Mouse (Mus musculus) G1E (cell line): ENCODE measurements around the gene Ppp1r9a. TPM values are rescaled to one million over a fixed set of nuclear protein-coding genes. Genes with fewer than 3 reads are reported as not detected.

ENCODE experiments used
- ATAC-seq: 2 replicates; pipeline ENCODE4 v1.8.0; 2016; ENCODE audit warnings: mild to moderate bottlenecking; ENCODE audit not compliant: insufficient number of reproducible peaks, poor library complexity, low FRiP score, severe bottlenecking; ENCODE audit errors: extremely low read depth
- DNase-seq: peaks from one replicate; pipeline ENCODE4 v3.0.0; 2012; ENCODE audit warnings: low spot score
- H3K27me3 ChIP-seq: 2 replicates; pipeline ENCODE4 v1.6.1; 2012; ENCODE audit warnings: mild to moderate bottlenecking, low read length, inconsistent platforms; ENCODE audit not compliant: insufficient read depth
- H3K36me3 ChIP-seq: replicated peaks from 2 replicates; pipeline ENCODE3; 2012; ENCODE audit warnings: mild to moderate bottlenecking, inconsistent platforms
- H3K4me1 ChIP-seq: 2 replicates; pipeline ENCODE4 v1.6.1; 2012; ENCODE audit warnings: low read depth, low read length, inconsistent platforms, mixed read lengths; ENCODE audit not compliant: insufficient read depth
- H3K4me3 ChIP-seq: 2 replicates; pipeline ENCODE4 v1.5.1; 2012; ENCODE audit warnings: low read depth, mild to moderate bottlenecking, inconsistent platforms, low read length, moderate library complexity, mixed read lengths
- H3K9me3 ChIP-seq: replicated peaks from 2 replicates; pipeline ENCODE4 v1.6.1; 2012; ENCODE audit warnings: inconsistent platforms
- CTCF ChIP-seq: IDR thresholded peaks from 2 replicates; pipeline ENCODE4 v1.5.1; 2012; ENCODE audit warnings: low read depth, low read length, inconsistent platforms, mixed read lengths
- GATA1 ChIP-seq: IDR thresholded peaks from 2 replicates; pipeline ENCODE4 v1.6.1; 2012; ENCODE audit warnings: borderline replicate concordance, low read length, inconsistent platforms, mixed read lengths
- GATA2 ChIP-seq: IDR thresholded peaks from 2 replicates; pipeline ENCODE4 v1.6.1; 2012; ENCODE audit warnings: low read depth, low read length, inconsistent platforms, borderline replicate concordance
- POLR2AphosphoS5 ChIP-seq: IDR thresholded peaks from 2 replicates; pipeline ENCODE4 v1.6.1; 2012; ENCODE audit warnings: low read depth, low read length, inconsistent platforms; ENCODE audit not compliant: insufficient replicate concordance
- TAL1 ChIP-seq: conservative IDR thresholded peaks from 2 replicates; pipeline ENCODE4 v1.6.1; 2012; ENCODE audit warnings: low read depth, low read length, inconsistent platforms, mixed read lengths
- polyA plus RNA-seq: library from polyadenylated mRNA; stranded (reverse); fragments of >175 nt; gene quantifications from 2 replicates; pipeline ENCODE4 v1.2.3, GENCODE M21; 2012
- total RNA-seq, 2 experiments: library from RNA; stranded (forward) in 1 of 2; stranded (reverse) in 1 of 2; fragments of 200-1000 nt in 1 of 2; fragments of >200 nt in 1 of 2; fragmentation: Nextera tagmentation in 1 of 2; gene quantifications; 2 replicates each; pipeline ENCODE4 v1.2.3; 2014 to 2017

Gene Ppp1r9a
- total and polyA plus RNA-seq, 3 experiments = 0.01 to 0.33 TPM; not detected in 1

DNA sequence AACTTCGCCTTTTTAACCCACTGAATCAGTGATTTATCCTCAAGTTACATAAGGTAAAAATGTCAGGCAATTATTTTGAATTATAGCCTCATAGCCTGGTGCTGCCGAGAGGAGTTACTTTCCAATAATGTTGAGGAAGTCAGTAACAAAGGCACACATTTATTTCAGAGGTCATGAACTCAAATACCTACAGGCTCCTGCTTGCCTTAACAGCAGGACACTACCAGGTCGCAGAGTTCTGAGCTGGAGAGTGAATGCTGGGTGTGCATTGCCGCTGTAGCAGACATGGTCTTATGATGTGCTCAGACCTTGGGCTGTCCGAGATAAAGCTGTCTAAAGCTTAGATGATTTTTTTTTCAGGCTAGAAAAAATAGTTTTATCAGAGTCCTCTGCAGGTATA, 196.6 kb downstream of the Ppp1r9a start:
- Histone ChIP-seq H3K4me3 (no peak overlapping the region), H3K27me3 (peaks cover 27% of the 10 kb centered on the region), H3K36me3 (no peaks in the 10 kb centered on the region), H3K4me1 (peaks cover 4% of the 10 kb centered on the region; the same call in 1 of the 2 replicates), H3K9me3 (no peaks in the 10 kb centered on the region)
- TF ChIP-seq TAL1 (no peak), POLR2AphosphoS5 (no peak), GATA2 (no peak), CTCF (no peak), GATA1 (no peak)
- DNase-seq (no peak), ATAC-seq (no peak)

DNA sequence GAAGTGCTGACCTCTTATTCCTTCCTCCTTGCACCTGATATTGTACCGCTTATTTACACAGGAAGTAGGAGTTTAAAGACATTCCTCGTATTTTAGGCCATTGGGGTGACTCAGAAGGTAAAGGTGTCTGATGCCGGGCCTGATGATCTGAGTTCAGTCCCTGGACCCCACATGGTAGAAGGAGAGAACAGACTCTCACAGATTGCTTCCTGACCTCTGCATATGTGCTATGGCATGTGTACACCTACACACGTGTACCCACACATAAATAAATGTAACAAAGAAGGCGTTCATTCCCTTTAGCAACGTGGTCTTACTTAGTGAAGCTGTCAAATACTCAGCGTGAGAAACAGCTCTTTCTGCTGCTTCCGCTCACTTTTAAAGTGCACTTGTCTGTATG, 197.1 kb downstream of the Ppp1r9a start:
- no peak for TF ChIP-seq GATA2
- TF ChIP-seq TAL1 = no peak
- TF ChIP-seq GATA1 = no peak
- TF ChIP-seq CTCF = no peak
- TF ChIP-seq POLR2AphosphoS5 = no peak
- ATAC-seq (no peak), DNase-seq (no peak)
- Histone ChIP-seq H3K27me3 (peaks cover 24% of the 10 kb centered on the region), H3K4me3 (no peak overlapping the region), H3K9me3 (no peaks in the 10 kb centered on the region), H3K4me1 (peaks cover 4% of the 10 kb centered on the region; the same call in 1 of the 2 replicates), H3K36me3 (no peaks in the 10 kb centered on the region)

- DNase-seq = no peak
- peaks cover 4% of the 10 kb centered on the region; the same call in 1 of the 2 replicates for H3K4me1 ChIP-seq
- no peak overlapping the region for H3K4me3 ChIP-seq
- H3K27me3 ChIP-seq = peaks cover 24% of the 10 kb centered on the region
- ATAC-seq = no peak
- H3K36me3 ChIP-seq = no peaks in the 10 kb centered on the region
- no peaks in the 10 kb centered on the region for H3K9me3 ChIP-seq
- no peak for TF ChIP-seq GATA1
Observed at GRCm38 (mm10) chr6:5100347-5100746, 197.6 kb downstream of the Ppp1r9a start.

GRCm38 (mm10) chr6:5102741-5103140, 200.0 kb downstream of the Ppp1r9a start:
- H3K27me3 ChIP-seq = peaks cover 15% of the 10 kb centered on the region
- ATAC-seq (no peak), DNase-seq (no peak)
- H3K36me3 ChIP-seq = no peaks in the 10 kb centered on the region
- H3K4me3 ChIP-seq = no peak overlapping the region
- H3K9me3 ChIP-seq = no peaks in the 10 kb centered on the region
- H3K4me1 ChIP-seq = peaks cover 4% of the 10 kb centered on the region; the same call in 1 of the 2 replicates
- no peak for TF ChIP-seq CTCF
- no peak for TF ChIP-seq POLR2AphosphoS5
- no peak for TF ChIP-seq GATA2
- no peak for TF ChIP-seq TAL1
- no peak for TF ChIP-seq GATA1

DNA sequence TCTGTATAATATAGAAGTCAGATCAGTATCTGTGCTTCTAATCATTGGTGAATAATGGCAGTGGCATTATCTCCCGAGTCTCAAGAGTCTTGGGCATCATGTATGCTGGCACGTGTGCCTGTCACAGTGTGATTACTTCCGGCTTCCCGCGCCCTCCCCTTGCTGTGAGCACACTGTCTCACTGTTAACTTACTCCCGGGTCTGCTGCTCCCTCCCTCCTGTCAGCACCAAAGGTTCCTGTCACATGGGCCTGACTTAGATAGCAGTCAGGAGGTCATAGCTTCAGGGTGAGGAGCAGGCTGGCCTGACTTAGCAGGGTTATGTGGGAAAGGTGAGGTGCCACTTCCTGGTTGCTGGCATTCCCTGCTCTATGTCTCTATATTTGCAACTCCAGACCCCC, 201.1 kb downstream of the Ppp1r9a start:
- peak; percentile 63 for ATAC-seq
- no peak for TF ChIP-seq CTCF
- DNase-seq = no peak
- H3K4me1 ChIP-seq = peaks cover 6% of the 10 kb centered on the region
- H3K9me3 ChIP-seq = no peaks in the 10 kb centered on the region
- no peaks in the 10 kb centered on the region for H3K36me3 ChIP-seq
- H3K4me3 ChIP-seq = no peak overlapping the region
- peaks cover 15% of the 10 kb centered on the region for H3K27me3 ChIP-seq

GRCm38 (mm10) chr6:5104238-5104637, 201.5 kb downstream of the Ppp1r9a start:
- no peak for ATAC-seq
- TF ChIP-seq TAL1 (no peak), POLR2AphosphoS5 (no peak), GATA1 (no peak), GATA2 (no peak), CTCF (no peak)
- no peaks in the 10 kb centered on the region for H3K36me3 ChIP-seq
- peaks cover 12% of the 10 kb centered on the region for H3K27me3 ChIP-seq
- H3K9me3 ChIP-seq = no peaks in the 10 kb centered on the region
- DNase-seq = no peak
- no peak overlapping the region for H3K4me3 ChIP-seq
- H3K4me1 ChIP-seq = peaks cover 10% of the 10 kb centered on the region

- Histone ChIP-seq H3K36me3 (no peaks in the 10 kb centered on the region), H3K4me3 (no peak overlapping the region), H3K4me1 (peaks cover 18% of the 10 kb centered on the region), H3K27me3 (peaks cover 6% of the 10 kb centered on the region), H3K9me3 (no peaks in the 10 kb centered on the region)
- TF ChIP-seq GATA2 = no peak
- TF ChIP-seq POLR2AphosphoS5 = no peak
- no peak for TF ChIP-seq TAL1
- TF ChIP-seq GATA1 = no peak
- no peak for TF ChIP-seq CTCF
- DNase-seq (no peak), ATAC-seq (no peak)
Observed at GRCm38 (mm10) chr6:5108494-5108893, 205.8 kb downstream of the Ppp1r9a start.
